Mouse (Mus musculus): ENCODE measurements at regions not wholly inside any gene's neighbourhood (a gene's known extent, or its start where the extent isn't known, plus 50 kb on each side); places are given as distances from the start of the nearest gene placed in this dataset.
A peak's percentile ranks its signal among the peaks of the same experiment; 100 is the strongest.
"Not testable (repeated sequence)": the region's sequence is repeated elsewhere in the genome, so short reads cannot be mapped to it uniquely, and the experiment has no call there.

GRCm38 (mm10) chr14:66584699-66585098 is 575.7 kb upstream of the Gulo start:
- DNase-seq = no peak

GRCm38 (mm10) chr14:66579904-66580492 is 571.0 kb upstream of the Gulo start:
- DNase-seq = peak; percentile 13

- no peak for DNase-seq
Observed at GRCm38 (mm10) chr14:66566600-66566999, 557.6 kb upstream of the Gulo start.

- no peak for DNase-seq
Observed at GRCm38 (mm10) chr14:66562744-66563143, 553.7 kb upstream of the Gulo start.

- DNase-seq = no peak
Observed at GRCm38 (mm10) chr14:66561715-66562114, 552.7 kb upstream of the Gulo start.

GRCm38 (mm10) chr14:66561042-66561590 is 552.1 kb upstream of the Gulo start:
- no peak for DNase-seq

GRCm38 (mm10) chr14:66558393-66558792 is 549.4 kb upstream of the Gulo start:
- DNase-seq = peak; percentile 31

GRCm38 (mm10) chr14:66557631-66558030 is 548.6 kb upstream of the Gulo start:
- peak; percentile 27 for DNase-seq

- DNase-seq = no peak
Observed at GRCm38 (mm10) chr14:66538498-66538897, 529.5 kb upstream of the Gulo start.

GRCm38 (mm10) chr14:66534671-66535070 is 525.7 kb upstream of the Gulo start:
- DNase-seq = no peak

GRCm38 (mm10) chr14:66528135-66528534 is 519.1 kb upstream of the Gulo start:
- DNase-seq = no peak

- peak; percentile 35 for DNase-seq
Observed at GRCm38 (mm10) chr14:66527061-66527460, 518.1 kb upstream of the Gulo start.

- no peak for DNase-seq
Observed at GRCm38 (mm10) chr14:66522856-66523400, 513.9 kb upstream of the Gulo start.

- no peak for DNase-seq
Observed at GRCm38 (mm10) chr14:66521836-66522629, 513.0 kb upstream of the Gulo start.

- no peak for DNase-seq
Observed at GRCm38 (mm10) chr14:66516770-66517169, 507.8 kb upstream of the Gulo start.

GRCm38 (mm10) chr14:66510750-66511149 is 501.7 kb upstream of the Gulo start:
- DNase-seq = no peak

GRCm38 (mm10) chr14:66510218-66510617 is 501.2 kb upstream of the Gulo start:
- DNase-seq = no peak

- DNase-seq = no peak
Observed at GRCm38 (mm10) chr14:66509706-66510105, 500.7 kb upstream of the Gulo start.

- DNase-seq = no peak
Observed at GRCm38 (mm10) chr14:66501995-66502394, 493.0 kb upstream of the Gulo start.

- peak; percentile 54 for DNase-seq
Observed at GRCm38 (mm10) chr14:66499896-66500295, 490.9 kb upstream of the Gulo start.

- DNase-seq = no peak
Observed at GRCm38 (mm10) chr14:66495146-66495545, 486.1 kb upstream of the Gulo start.

GRCm38 (mm10) chr14:66494518-66494923 is 485.5 kb upstream of the Gulo start:
- peak; percentile 76 for DNase-seq

- no peak for DNase-seq
Observed at GRCm38 (mm10) chr14:66493691-66494121, 484.7 kb upstream of the Gulo start.

GRCm38 (mm10) chr14:66484751-66485150 is 475.7 kb upstream of the Gulo start:
- not testable (repeated sequence) for DNase-seq

Measured in right cerebral cortex, postnatal 25 days (tissue).